Mouse (Mus musculus) ES-Bruce4 (cell line): Measurements from ENCODE around the gene BC049352.

ENCODE experiments used
- CTCF ChIP-seq: IDR thresholded peaks from one replicate; pipeline ENCODE4 v1.8.1; 2011; ENCODE audit warnings: low read depth, low read length
- POLR2A ChIP-seq: IDR thresholded peaks from one replicate; pipeline ENCODE4 v1.8.1; 2011; ENCODE audit warnings: low read length; ENCODE audit not compliant: insufficient read depth

- TF ChIP-seq CTCF (no peak), POLR2A (no peak)
Observed at GRCm38 (mm10) chr9:45254605-45255004, 72.8 kb downstream of the BC049352 start.
